Mouse (Mus musculus) ES-E14 (cell line): Measurements from ENCODE around the gene Dnah1.

Experiments used
- CHD2 ChIP-seq: IDR thresholded peaks from 2 replicates; pipeline ENCODE4 v1.6.1; 2014; ENCODE audit warnings: mild to moderate bottlenecking, low read depth, low read length, inconsistent platforms
- HCFC1 ChIP-seq: IDR thresholded peaks from 2 replicates; pipeline ENCODE4 v1.6.1; 2012; ENCODE audit warnings: low read length, inconsistent platforms, borderline replicate concordance; ENCODE audit not compliant: insufficient read depth
- MAFK ChIP-seq: IDR thresholded peaks from 2 replicates; pipeline ENCODE4 v1.6.1; 2014; ENCODE audit warnings: mild to moderate bottlenecking, low read depth, low read length, inconsistent platforms; ENCODE audit not compliant: insufficient read depth
- ZC3H11A ChIP-seq: IDR thresholded peaks from 2 replicates; pipeline ENCODE4 v1.6.1; 2012; ENCODE audit warnings: low read depth, mild to moderate bottlenecking, inconsistent platforms, low read length, borderline replicate concordance

- TF ChIP-seq CHD2 (no peak), ZC3H11A (no peak), HCFC1 (no peak), MAFK (no peak)
Observed at GRCm38 (mm10) chr14:31245946-31246345, 77.8 kb downstream of the Dnah1 start.
